Mouse (Mus musculus): ENCODE data around the gene Myo15b.
A peak's percentile ranks its signal among the peaks of the same experiment; 100 is the strongest.

The Myo15b gene

GRCm38 (mm10) chr11:115877174-115877755 lies 19.1 kb downstream of the Myo15b start:
- no peak for DNase-seq

DNA sequence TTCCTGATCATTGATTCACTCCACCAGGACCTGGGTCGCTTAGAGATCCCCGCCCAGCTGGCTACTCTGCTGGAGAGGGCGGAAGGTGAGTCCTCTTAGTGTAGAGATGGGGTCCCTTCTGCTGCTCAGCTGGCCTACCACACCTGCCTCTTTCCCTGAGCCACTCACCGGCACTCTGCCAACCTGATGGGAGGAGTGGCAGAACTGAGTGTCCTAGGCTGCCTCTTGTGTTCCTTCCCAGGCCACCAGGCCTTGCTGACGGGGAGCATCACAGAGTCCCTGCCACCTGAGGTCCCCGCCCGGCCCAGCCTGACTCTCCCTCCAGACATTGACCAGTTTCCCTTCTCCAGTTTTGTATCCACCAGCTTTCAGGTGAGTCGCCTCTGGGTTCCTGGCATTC lies 19.9 kb downstream of the Myo15b start:
- no peak for DNase-seq

GRCm38 (mm10) chr11:115881002-115881401 lies 22.8 kb downstream of the Myo15b start:
- no peak for DNase-seq

DNA sequence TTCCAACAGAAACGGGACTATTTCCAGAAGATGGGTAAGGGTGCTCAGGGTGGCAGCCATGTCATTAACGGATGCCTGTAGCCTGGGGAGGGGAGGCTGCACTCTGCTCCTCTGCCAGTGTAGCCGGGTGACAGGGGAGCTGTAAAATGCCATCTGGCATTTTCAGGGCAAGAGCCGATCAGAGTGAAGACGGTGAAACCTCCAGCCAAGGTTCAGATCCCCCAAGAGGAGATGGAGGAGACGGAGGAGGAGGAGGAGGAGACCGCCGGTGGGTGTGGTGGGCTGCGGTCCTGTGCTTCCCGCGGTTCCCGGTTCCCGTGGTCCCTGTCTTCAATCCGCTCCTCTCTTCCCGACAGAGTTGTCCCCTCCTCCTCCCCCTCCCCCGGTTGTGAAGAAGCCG lies 25.0 kb downstream of the Myo15b start:
- no peak for DNase-seq

DNA sequence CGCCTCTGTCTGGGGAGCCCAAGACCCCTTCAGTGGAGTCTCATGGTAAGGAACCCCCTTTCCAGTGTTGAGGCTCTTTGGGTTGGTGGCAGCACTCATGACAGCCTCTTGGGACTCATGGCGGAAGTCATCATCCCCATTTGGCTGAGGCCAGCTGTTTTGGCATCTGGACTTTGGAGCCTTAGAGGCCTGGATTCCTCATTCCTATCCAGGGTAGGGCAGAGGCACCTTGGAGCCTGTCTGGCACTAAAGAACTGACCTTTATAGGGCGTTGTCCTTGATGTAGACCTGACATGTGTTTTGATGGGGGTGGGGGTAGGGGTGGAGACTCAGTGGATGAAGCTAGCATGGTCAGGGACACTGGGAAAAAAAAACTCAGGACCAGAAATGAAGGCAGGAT lies 26.2 kb downstream of the Myo15b start:
- DNase-seq, result no peak

DNA sequence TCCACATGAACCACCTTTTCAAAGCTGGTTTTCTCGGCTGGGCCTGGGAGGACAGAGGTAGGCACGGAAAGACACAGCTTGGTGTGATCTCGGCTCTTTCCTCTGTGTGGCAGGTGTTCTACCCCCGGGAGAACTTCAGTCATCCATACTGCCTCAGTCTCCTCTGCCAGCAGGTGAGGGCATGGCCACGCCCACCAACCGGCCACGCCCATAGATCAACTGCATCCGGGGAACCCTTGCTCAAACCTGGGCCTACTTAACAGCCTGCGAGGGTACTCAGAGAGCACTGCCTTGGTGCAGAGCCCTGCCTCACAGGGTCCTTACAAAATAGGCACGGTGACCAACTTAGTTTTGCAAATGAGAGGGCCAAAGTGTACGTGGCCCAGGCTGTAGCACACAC lies 27.1 kb downstream of the Myo15b start:
- no peak for DNase-seq

- no peak for DNase-seq
Measured at GRCm38 (mm10) chr11:115886446-115886845, 28.2 kb downstream of the Myo15b start.

DNA sequence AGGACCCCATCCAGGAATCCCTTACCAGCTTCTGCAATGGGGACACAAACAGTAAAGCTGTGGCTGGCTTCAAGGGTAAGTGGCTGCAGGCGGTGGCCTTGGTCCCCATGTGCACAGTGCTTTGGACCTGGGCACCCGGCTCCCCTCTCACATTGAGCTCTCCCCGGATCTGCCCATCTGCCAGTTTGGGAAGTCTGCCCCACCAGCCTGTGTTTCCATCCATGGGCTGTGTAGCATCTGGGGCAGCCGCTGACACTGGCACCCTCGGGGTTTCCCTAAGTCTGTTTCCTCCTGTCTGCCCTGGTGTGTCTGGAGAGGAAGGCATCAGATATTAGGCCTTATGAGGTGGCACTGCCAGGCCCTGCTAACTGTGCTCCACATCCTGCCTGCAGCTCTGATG lies 29.8 kb downstream of the Myo15b start:
- no peak for DNase-seq

GRCm38 (mm10) chr11:115889159-115889558 lies 31.0 kb downstream of the Myo15b start:
- no peak for DNase-seq

- DNase-seq, result no peak
Measured at GRCm38 (mm10) chr11:115892213-115892612, 34.0 kb downstream of the Myo15b start.

DNA sequence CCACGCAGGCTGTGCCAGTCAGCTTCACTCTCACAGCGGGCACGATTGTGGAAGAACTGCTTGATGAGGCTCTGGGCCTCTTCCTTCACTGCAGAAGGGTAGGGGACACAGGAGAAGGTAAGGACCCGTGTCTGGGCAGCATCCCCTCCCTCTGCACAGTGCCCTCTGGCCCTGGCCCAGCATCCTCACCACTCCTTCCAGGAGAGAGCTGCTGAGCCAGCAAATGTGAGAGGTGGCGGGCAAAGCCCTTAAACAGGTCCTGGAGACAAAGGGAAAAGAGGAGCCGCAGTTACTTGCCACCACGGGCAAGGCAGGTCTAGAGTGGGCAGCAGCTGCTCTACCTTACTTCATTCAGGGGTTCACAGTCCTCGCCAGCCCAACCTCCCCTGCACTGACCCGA lies 34.9 kb downstream of the Myo15b start:
- DNase-seq, result no peak

DNA sequence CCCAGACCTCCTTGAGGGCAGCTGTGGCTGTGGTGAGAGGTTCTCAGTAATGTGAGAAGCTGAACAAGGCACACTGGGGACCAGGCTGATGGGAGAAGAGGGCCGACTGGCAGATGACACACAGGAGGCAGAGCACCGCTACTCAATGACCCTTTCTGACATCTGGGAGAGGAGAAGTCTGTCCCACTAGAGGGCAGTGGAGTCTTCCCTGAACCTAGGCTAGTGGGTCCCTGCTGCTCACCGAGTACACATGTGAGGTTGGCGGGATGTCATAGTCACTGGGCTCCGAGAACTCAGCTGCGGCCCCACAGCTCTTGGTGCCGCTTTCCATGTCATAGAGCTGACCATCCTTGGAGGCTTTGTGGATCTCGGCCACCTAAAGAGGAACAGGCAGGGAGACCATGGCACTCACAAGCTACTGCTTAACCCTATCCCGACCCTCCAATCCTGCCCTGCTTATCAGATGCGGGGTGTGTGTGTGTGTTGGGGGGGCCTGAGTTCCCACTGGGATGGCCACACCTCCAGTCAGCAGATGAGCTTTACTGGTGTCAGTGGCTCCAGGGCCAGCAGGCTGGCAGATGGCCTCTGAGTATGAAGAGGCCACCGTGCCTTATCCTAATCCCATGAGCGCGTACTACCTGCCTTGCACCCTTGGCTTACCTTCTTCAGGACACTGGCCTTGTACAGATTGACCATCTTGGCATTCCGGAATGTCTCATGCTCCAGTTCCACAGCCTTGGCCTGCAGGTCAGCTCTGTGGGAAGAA lies 36.7 kb downstream of the Myo15b start:
- peak; percentile 92 for DNase-seq

GRCm38 (mm10) chr11:115898446-115898845 lies 40.2 kb downstream of the Myo15b start:
- no peak for DNase-seq

- DNase-seq, result peak; percentile 93
Measured at GRCm38 (mm10) chr11:115898886-115899285, 40.7 kb downstream of the Myo15b start.

DNA sequence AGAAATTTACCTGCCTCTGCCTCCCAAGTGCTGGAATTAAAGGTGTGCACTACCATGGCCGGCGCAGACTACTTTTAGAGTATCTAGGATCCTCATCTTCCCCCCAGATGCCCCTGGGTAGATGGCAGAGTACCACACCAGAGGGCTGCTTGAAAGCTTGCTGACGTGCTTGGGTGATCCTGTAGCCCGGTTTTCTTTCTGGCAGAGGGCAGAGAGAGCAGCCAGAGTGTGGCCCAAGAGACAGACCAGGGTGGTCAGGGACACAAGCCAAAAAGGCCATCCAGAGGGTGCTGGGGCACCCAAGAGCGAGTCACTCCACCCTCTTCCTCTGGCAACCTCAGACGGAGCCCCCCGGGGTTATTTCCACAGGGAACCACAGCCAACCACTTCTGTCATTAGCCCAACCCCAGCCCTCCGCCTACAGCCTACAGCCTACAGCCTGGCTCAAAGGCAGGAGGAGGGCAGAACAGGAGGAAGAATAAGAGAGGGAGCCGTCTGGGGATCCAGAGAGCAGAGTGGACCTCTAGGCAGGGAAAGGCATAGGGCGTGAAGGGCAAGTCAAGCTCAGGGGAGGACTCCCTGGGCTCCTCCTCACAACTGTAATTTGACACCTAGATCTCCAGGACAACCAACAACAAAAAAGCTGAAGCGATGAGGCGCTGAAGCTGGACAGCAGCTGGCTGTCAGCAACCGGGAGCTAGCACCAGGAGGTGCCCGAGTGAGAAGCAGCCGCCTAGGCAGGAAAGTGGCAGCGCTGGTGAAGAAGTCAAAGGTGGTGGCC lies 41.5 kb downstream of the Myo15b start, which contains the start of gene Smim5:
Smim5 (plus strand) TSS at position 481 of the 781 bp plus-strand sequence.
- DNase-seq, result peak; percentile 98

GRCm38 (mm10) chr11:115900561-115901337 lies 42.5 kb downstream of the Myo15b start:
- DNase-seq, result peak; percentile 95

GRCm38 (mm10) chr11:115901338-115902161 lies 43.3 kb downstream of the Myo15b start:
- peak; percentile 91 for DNase-seq

DNA sequence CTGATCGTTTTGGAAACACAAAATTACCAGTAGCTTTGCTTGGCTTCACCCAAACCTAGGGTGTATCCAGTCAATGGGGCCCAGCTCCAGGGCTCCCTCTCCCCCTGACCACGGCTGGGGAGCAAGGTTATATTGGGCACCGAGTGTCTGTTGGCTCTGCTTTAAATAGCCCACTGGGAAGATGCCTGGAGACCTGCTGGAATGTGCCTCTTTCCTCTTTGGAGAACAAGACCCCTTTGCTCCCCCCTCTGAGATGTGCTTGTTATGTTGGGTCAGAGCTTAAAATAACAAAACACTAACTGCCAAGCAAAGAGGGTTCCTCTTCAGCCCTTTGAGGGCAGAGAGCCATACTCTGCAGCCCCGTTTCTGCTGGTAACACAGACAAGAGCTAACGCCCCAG lies 44.0 kb downstream of the Myo15b start:
- peak; percentile 96 for DNase-seq

DNA sequence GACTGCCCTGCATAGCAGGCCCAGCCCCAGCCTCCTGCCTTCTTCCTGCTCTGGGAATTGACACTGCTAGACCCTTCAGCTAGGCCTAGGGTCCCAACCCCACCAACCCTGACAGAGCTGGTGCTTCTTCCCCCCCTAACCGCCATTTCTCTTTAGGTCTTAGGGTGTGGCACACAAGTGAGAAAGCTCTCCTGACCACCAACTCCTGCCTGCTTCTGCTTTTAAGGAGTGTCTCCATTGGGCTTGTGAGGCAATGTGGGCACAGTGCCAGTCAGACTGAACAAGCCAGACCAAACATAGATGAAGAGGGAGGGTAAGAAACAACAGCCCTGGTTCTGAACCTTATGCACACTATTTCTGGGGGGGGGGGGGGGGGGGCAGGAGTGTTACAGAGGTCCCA lies 44.6 kb downstream of the Myo15b start:
- DNase-seq, result peak; percentile 97

DNA sequence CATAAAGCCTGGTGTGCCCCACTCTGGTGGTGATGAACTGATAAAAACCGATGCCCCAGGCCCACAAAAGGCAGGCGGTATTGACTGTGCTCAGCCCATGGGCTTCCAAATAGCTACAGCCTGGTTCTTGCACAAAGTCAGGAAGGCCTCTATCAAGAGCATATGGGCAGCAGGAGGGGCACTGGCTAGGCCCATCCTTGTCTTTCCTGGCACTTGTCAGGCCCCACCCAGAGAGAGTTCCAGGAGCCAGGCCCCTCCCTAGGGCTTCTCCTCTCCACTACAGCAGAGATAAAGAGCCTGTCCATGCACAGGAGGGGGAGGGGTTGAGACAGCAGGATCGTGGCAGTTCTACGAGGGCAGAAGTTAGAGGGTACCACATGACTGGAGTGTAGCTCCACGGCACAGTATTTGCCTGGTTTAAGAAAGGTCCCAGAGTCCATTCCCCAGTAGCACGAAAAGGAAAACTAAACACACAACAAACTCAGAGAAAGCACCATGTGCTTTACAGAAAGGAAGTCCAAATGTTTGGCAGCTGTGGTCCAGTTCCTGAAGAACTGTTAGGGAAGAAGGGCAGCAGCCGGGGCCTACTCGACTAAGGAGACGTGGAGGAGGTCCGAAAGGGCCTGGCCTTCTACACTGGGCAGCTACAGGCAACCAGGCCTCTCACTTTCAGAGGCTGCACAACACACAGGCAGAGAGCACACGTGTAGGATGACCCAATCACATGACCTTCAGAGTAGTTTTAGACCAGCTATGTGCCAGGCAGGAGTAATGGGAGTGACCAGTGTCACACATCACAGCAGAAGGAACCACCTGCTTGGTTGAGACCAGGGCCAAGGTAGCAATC lies 45.4 kb downstream of the Myo15b start:
- peak; percentile 98 for DNase-seq

Measured in heart, adult 11 months (tissue).